Mouse (Mus musculus) forebrain, embryonic 13.5 days (tissue): ENCODE results near the gene Plscr2. TPM values are rescaled to one million over a fixed set of nuclear protein-coding genes. Genes with fewer than 3 reads are reported as not detected.

Source experiments
- ATAC-seq: fragments of 200-750 bp; cut with Nextera tagmentation; 2 replicates; pipeline ENCODE4 v1.8.0; 2017
- H3K27ac ChIP-seq: fragments of 300-500 bp; sonication (generic); 2 replicates; pipeline ENCODE4 v1.5.1; 2015; ENCODE audit warnings: inconsistent platforms, mild to moderate bottlenecking, moderate library complexity
- H3K27me3 ChIP-seq: fragments of 300-500 bp; sonication (generic); 2 replicates; pipeline ENCODE4 v1.6.1; 2015; ENCODE audit warnings: mild to moderate bottlenecking, inconsistent platforms
- H3K36me3 ChIP-seq: fragments of 300-500 bp; sonication (generic); 2 replicates; pipeline ENCODE4 v1.6.1; 2015; ENCODE audit warnings: mild to moderate bottlenecking, inconsistent platforms; ENCODE audit not compliant: poor library complexity, severe bottlenecking
- H3K4me1 ChIP-seq: fragments of 300-500 bp; sonication (generic); 2 replicates; pipeline ENCODE4 v1.6.1; 2015; ENCODE audit warnings: inconsistent platforms
- H3K4me2 ChIP-seq: fragments of 300-500 bp; sonication (generic); 2 replicates; pipeline ENCODE4 v1.6.1; 2015; ENCODE audit warnings: inconsistent platforms, mild to moderate bottlenecking, moderate library complexity
- H3K4me3 ChIP-seq: fragments of 300-500 bp; sonication (generic); 2 replicates; pipeline ENCODE4 v1.5.1; 2015; ENCODE audit warnings: mild to moderate bottlenecking, inconsistent platforms
- H3K9ac ChIP-seq: fragments of 300-500 bp; sonication (generic); 2 replicates; pipeline ENCODE4 v1.6.1; 2015; ENCODE audit warnings: mild to moderate bottlenecking, inconsistent platforms
- H3K9me3 ChIP-seq: fragments of 300-500 bp; sonication (generic); replicated peaks from 2 replicates; pipeline ENCODE4 v1.6.1; 2016; ENCODE audit warnings: inconsistent platforms
- WGBS: fragments of 180-500 bp; shearing (Covaris S2); methylation state at CpG from one replicate; pipeline ENCODE4 v1.1.7; 2015; 5-methylcytosine and 5-hydroxymethylcytosine counted together
- microRNA-seq: library from miRNA; unstranded; fragments of <30 nt; microRNA quantifications from one replicate; pipeline ENCODE4, GENCODE M21; 2016
- polyA plus RNA-seq: library from polyadenylated mRNA; unstranded; fragments of >200 nt; fragmentation: Nextera tagmentation; extraction: Ambion mirVana; gene quantifications from 2 replicates; pipeline ENCODE4 v1.2.1, GENCODE M21; 2015

Gene Plscr2
- polyA plus RNA-seq, 1 experiment from 2014 or later, result 0.14 TPM

- Histone ChIP-seq H3K9ac (no peak overlapping the region), H3K9me3 (no peaks in the 10 kb centered on the region), H3K27ac (no peak overlapping the region), H3K4me3 (no peak overlapping the region), H3K4me2 (no peak overlapping the region), H3K4me1 (no peaks in the 10 kb centered on the region), H3K27me3 (no peaks in the 10 kb centered on the region), H3K36me3 (no peaks in the 10 kb centered on the region)
- 81% methylated on average over 4 of the region's 4 CpGs for WGBS
- ATAC-seq, result no peak
These were observed 51.4 kb downstream of the Plscr2 start for GRCm38 (mm10) chr9:92326813-92327212.

- no peak overlapping the region for H3K4me2 ChIP-seq
- no peak for ATAC-seq
- H3K9ac ChIP-seq, result no peak overlapping the region
- no peaks in the 10 kb centered on the region for H3K4me1 ChIP-seq
- H3K9me3 ChIP-seq, result no peaks in the 10 kb centered on the region
- H3K27me3 ChIP-seq, result no peaks in the 10 kb centered on the region
- WGBS, result 93% methylated on average over 4 of the region's 4 CpGs
- H3K36me3 ChIP-seq, result no peaks in the 10 kb centered on the region
- H3K27ac ChIP-seq, result no peak overlapping the region
- H3K4me3 ChIP-seq, result no peak overlapping the region
These were observed 56.0 kb downstream of the Plscr2 start for GRCm38 (mm10) chr9:92331383-92331782.

GRCm38 (mm10) chr9:92334845-92335244 lies 59.4 kb downstream of the Plscr2 start:
- Histone ChIP-seq H3K4me1 (no peaks in the 10 kb centered on the region), H3K4me2 (no peak overlapping the region), H3K27me3 (no peaks in the 10 kb centered on the region), H3K36me3 (no peaks in the 10 kb centered on the region), H3K9me3 (no peaks in the 10 kb centered on the region), H3K27ac (no peak overlapping the region), H3K9ac (no peak overlapping the region), H3K4me3 (no peak overlapping the region)
- 95% methylated on average over 10 of the region's 10 CpGs for WGBS
- ATAC-seq, result no peak

- 93% methylated on average over 6 of the region's 6 CpGs for whole genome bisulfite sequencing
These were observed 59.9 kb downstream of the Plscr2 start for GRCm38 (mm10) chr9:92335277-92335818.

GRCm38 (mm10) chr9:92337063-92337462 lies 61.7 kb downstream of the Plscr2 start:
- WGBS, result 90% methylated on average over 1 of the region's 1 CpGs
- ATAC-seq, result no peak
- Histone ChIP-seq H3K9me3 (no peaks in the 10 kb centered on the region), H3K4me3 (no peak overlapping the region), H3K4me2 (no peak overlapping the region), H3K36me3 (no peaks in the 10 kb centered on the region), H3K27ac (no peak overlapping the region), H3K4me1 (no peaks in the 10 kb centered on the region), H3K27me3 (no peaks in the 10 kb centered on the region), H3K9ac (no peak overlapping the region)

More at GRCm38 (mm10) chr9:92335277-92335818, 59.9 kb downstream of the Plscr2 start:
- Histone ChIP-seq H3K4me3 (no peak overlapping the region), H3K9me3 (no peaks in the 10 kb centered on the region), H3K4me1 (no peaks in the 10 kb centered on the region), H3K27me3 (no peaks in the 10 kb centered on the region), H3K36me3 (no peaks in the 10 kb centered on the region), H3K4me2 (no peak overlapping the region), H3K9ac (no peak overlapping the region), H3K27ac (no peak overlapping the region)
- ATAC-seq, result no peak

GRCm38 (mm10) chr9:92337661-92338060 lies 62.3 kb downstream of the Plscr2 start:
- Histone ChIP-seq H3K9ac (no peak overlapping the region), H3K4me1 (no peaks in the 10 kb centered on the region)
- 86% methylated on average over 3 of the region's 3 CpGs for WGBS

GRCm38 (mm10) chr9:92338954-92339353 lies 63.6 kb downstream of the Plscr2 start:
- Histone ChIP-seq H3K9me3 (no peaks in the 10 kb centered on the region), H3K36me3 (no peaks in the 10 kb centered on the region), H3K4me2 (no peak overlapping the region), H3K27ac (no peak overlapping the region), H3K4me3 (no peak overlapping the region), H3K4me1 (no peaks in the 10 kb centered on the region), H3K27me3 (no peaks in the 10 kb centered on the region), H3K9ac (no peak overlapping the region)
- 79% methylated on average over 1 of the region's 1 CpGs for WGBS
- ATAC-seq, result no peak

More at GRCm38 (mm10) chr9:92337661-92338060, 62.3 kb downstream of the Plscr2 start:
- no peak overlapping the region for H3K27ac ChIP-seq
- no peak overlapping the region for H3K4me2 ChIP-seq
- ATAC-seq, result no peak
- H3K27me3 ChIP-seq, result no peaks in the 10 kb centered on the region
- no peak overlapping the region for H3K4me3 ChIP-seq
- H3K9me3 ChIP-seq, result no peaks in the 10 kb centered on the region
- no peaks in the 10 kb centered on the region for H3K36me3 ChIP-seq

Small RNA genes within 50 kb of the gene (microRNA-seq; reads per million reads assigned to microRNA genes)
- gene Mir6386, result not detected

Other genes with a start within 250 kb of the Plscr2 start
- gene Plscr5, start 82.7 kb upstream of the Plscr2 start, polyA plus RNA-seq, result 0.18 and 0.29 TPM in 2 replicates
- 12.5 and 13.4 TPM in 2 replicates for gene Plscr1, start 25.9 kb upstream of the Plscr2 start, polyA plus RNA-seq
- not detected in 2 replicates for gene 1700057G04Rik, start 33.8 kb downstream of the Plscr2 start, polyA plus RNA-seq
- 1.2 and 1.3 TPM in 2 replicates for gene Plscr4, start 181.8 kb downstream of the Plscr2 start, polyA plus RNA-seq